Mouse (Mus musculus) hindbrain, postnatal 0 days (tissue): ENCODE data around the gene Phykpl. TPM values are rescaled to one million over a fixed set of nuclear protein-coding genes. Genes with fewer than 3 reads are reported as not detected.

Experiments used
- ATAC-seq: fragments of 200-750 bp; cut with Nextera tagmentation; 2 replicates; pipeline ENCODE4 v1.8.0; 2017; ENCODE audit warnings: mild to moderate bottlenecking, moderate TSS enrichment, moderate library complexity
- DNase-seq: peaks from one replicate; pipeline ENCODE4 v3.0.0-alpha.2; 2015; ENCODE audit warnings: low spot score
- H3K27ac ChIP-seq: fragments of 300-500 bp; sonication (generic); 2 replicates; pipeline ENCODE4 v1.5.1; 2014; ENCODE audit warnings: mild to moderate bottlenecking
- H3K27me3 ChIP-seq: fragments of 300-500 bp; sonication (generic); 2 replicates; pipeline ENCODE4 v1.6.1; 2014; ENCODE audit warnings: low read length, mixed read lengths; ENCODE audit not compliant: insufficient read depth
- H3K36me3 ChIP-seq: fragments of 300-500 bp; sonication (generic); 2 replicates; pipeline ENCODE4 v1.6.1; 2014; ENCODE audit warnings: low read length, mixed read lengths; ENCODE audit not compliant: insufficient read depth
- H3K4me1 ChIP-seq: fragments of 300-500 bp; sonication (generic); 2 replicates; pipeline ENCODE4 v1.6.1; 2014; ENCODE audit warnings: antibody characterized with exemption, low read length, mixed read lengths; ENCODE audit not compliant: insufficient read depth
- H3K4me2 ChIP-seq: fragments of 300-500 bp; sonication (generic); 2 replicates; pipeline ENCODE4 v1.6.1; 2014; ENCODE audit warnings: low read depth, mild to moderate bottlenecking, low read length, moderate library complexity, mixed read lengths
- H3K4me3 ChIP-seq: fragments of 300-500 bp; sonication (generic); 2 replicates; pipeline ENCODE4 v1.5.1; 2014; ENCODE audit warnings: low read length
- H3K9ac ChIP-seq: fragments of 300-500 bp; sonication (generic); replicated peaks from 2 replicates; pipeline ENCODE4 v1.6.1; 2014; ENCODE audit warnings: mild to moderate bottlenecking, low read length, moderate library complexity, mixed read lengths
- H3K9me3 ChIP-seq: fragments of 300-500 bp; sonication (generic); 2 replicates; pipeline ENCODE4 v1.6.1; 2016; ENCODE audit warnings: low read length, mixed read lengths
- CTCF ChIP-seq: IDR thresholded peaks from 2 replicates; pipeline ENCODE4 v1.5.1; 2016; ENCODE audit warnings: antibody characterized with exemption, control low read depth, low read depth
- WGBS: fragments of 180-500 bp; shearing (Covaris S2); extraction: QIAGEN DNeasy Blood & Tissue Kit; methylation state at CpG from one replicate; pipeline ENCODE4 v1.1.7; 2014; 5-methylcytosine and 5-hydroxymethylcytosine counted together
- polyA plus RNA-seq: library from polyadenylated mRNA; unstranded; fragments of >200 nt; fragmentation: Nextera tagmentation; extraction: Ambion mirVana; gene quantifications from 2 replicates; pipeline ENCODE4 v1.2.1, GENCODE M21; 2015
- total RNA-seq: library from RNA; depleted of rRNA; stranded (reverse); fragments of >200 nt; gene quantifications from 2 replicates; pipeline ENCODE4 v1.2.3, GENCODE M21; 2014

Phykpl gene
- total and polyA plus RNA-seq, 2 experiments from 2014 or later: 5.3 to 7.9 TPM

DNA sequence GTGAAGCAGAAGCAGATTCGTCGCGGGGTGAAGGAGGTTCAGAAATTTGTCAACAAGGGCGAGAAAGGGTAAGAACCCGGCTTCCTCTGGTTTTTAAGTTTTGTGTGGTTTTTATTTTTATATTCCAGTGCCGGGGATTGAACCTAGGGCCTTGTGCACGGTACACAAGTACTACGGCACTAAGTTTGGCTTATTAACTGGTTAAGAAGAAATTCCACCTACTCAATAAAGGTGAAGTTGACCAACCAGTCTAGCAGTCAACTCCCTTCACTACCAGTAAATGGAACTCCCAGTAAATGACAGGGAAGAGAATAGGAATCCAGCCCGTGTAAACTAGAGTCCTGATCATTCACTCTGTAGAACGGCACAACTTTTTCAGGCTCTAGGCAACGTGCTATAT lies 35.5 kb downstream of the Phykpl start:
- Histone ChIP-seq H3K4me3 (peak overlapping the region; percentile 80), H3K27me3 (no peaks in the 10 kb centered on the region), H3K4me1 (no peaks in the 10 kb centered on the region; the same call in 1 of the 2 replicates), H3K4me2 (peak overlapping the region; percentile 79), H3K27ac (peak overlapping the region; percentile 57; the same call in 1 of the 2 replicates), H3K36me3 (peaks cover 29% of the 10 kb centered on the region), H3K9ac (peak overlapping the region; percentile 61), H3K9me3 (no peaks in the 10 kb centered on the region)
- 3% methylated on average over 11 of the region's 11 CpGs for WGBS
- DNase-seq: no peak
- ATAC-seq: no peak
- TF ChIP-seq CTCF: no peak

DNA sequence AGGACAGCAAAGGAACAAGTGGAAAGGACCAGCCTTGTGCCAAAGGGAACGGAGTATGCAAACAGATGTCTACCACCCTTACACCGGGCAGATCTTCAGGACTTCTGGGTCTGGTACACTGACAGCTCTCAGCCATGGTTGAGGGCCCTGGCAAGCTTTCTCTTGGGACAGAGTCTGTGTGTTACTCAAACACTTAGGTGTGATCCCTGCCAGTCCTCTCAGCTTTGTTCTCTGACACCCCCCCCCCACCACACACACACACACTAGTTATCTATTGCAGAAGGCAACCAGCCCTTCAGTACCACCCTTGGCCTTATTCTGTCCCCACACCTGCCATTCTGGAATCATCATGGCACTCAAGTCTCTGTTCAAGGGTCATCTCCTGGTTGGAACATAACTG lies 37.2 kb downstream of the Phykpl start:
- no peak for DNase-seq
- no peaks in the 10 kb centered on the region for H3K27me3 ChIP-seq
- H3K4me1 ChIP-seq: no peaks in the 10 kb centered on the region; the same call in 1 of the 2 replicates
- H3K27ac ChIP-seq: no peak overlapping the region
- H3K9me3 ChIP-seq: no peaks in the 10 kb centered on the region
- no peak overlapping the region for H3K4me2 ChIP-seq
- no peak overlapping the region for H3K9ac ChIP-seq
- TF ChIP-seq CTCF: no peak
- no peak for ATAC-seq
- 94% methylated on average over 2 of the region's 2 CpGs for WGBS
- H3K36me3 ChIP-seq: peaks cover 42% of the 10 kb centered on the region
- H3K4me3 ChIP-seq: no peak overlapping the region

DNA sequence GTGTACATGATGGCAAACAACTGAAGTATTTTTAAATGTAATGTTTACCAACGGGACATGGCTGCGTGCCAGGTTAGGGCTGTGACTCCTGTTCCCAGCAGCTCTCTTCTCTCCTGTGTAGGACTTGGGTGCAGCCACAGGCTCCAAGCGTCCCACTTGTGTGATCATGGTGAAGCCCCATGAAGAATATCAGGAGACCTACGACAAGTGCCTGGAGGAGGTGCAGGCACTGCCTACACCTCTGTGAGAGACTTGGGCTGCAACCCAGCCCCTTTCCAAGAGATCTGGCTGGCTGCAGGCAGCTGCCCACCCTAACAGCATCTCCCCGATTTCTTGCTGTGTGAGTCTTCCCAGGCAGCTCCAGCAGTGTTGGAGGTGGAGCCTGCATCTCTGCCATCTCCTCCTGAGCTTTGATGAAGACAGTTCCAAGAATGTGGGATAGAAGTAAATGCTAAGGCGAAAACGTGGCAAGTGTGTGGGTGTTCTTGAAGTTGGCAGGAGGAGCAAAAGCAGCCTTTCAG lies 38.5 kb downstream of the Phykpl start:
- H3K27ac ChIP-seq: no peak overlapping the region
- 85% methylated on average over 7 of the region's 7 CpGs for WGBS
- H3K36me3 ChIP-seq: peaks cover 54% of the 10 kb centered on the region
- no peak for TF ChIP-seq CTCF
- H3K9me3 ChIP-seq: no peaks in the 10 kb centered on the region
- no peak overlapping the region for H3K9ac ChIP-seq
- H3K4me1 ChIP-seq: no peaks in the 10 kb centered on the region; the same call in 1 of the 2 replicates
- H3K4me2 ChIP-seq: no peak overlapping the region
- no peak overlapping the region for H3K4me3 ChIP-seq
- DNase-seq: no peak
- H3K27me3 ChIP-seq: no peaks in the 10 kb centered on the region
- no peak for ATAC-seq

DNA sequence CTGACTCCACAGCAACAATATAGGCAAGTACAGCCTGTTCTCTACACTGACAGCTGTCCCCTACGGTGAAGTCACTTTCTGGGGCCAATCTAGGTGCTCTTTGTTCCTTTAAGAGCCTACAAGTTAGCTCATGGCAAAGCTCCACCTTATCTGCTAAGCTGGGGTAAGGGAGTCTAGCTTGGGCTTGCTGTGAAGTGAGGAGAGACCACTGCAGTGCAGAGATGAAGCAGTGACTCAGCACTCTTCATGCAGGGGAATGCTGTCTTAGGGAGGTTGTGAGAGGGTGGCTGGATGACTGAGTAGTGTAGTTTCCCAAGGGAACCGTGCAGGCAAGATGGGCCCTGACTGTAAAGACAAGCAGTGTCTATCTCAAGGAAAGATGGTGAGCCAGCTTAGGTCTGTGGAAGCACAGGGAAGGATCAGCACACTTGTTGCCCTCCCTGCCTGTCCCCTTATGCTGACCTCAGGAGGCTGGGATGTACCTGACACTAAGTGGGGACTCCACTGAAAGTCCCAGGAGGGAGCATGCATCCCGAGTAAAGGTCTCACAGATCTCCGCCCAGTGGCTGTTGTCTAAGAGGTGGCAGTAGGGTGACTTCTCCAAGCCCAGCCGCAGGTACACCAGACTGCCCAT lies 40.7 kb downstream of the Phykpl start:
- H3K27ac ChIP-seq: no peak overlapping the region
- no peak overlapping the region for H3K9ac ChIP-seq
- no peak overlapping the region for H3K4me2 ChIP-seq
- no peak for DNase-seq
- no peak for ATAC-seq
- no peak overlapping the region for H3K4me3 ChIP-seq
- no peak for TF ChIP-seq CTCF
- WGBS: 86% methylated on average over 5 of the region's 5 CpGs
- peaks cover 59% of the 10 kb centered on the region for H3K36me3 ChIP-seq
- no peaks in the 10 kb centered on the region; the same call in 1 of the 2 replicates for H3K4me1 ChIP-seq
- no peaks in the 10 kb centered on the region for H3K9me3 ChIP-seq
- no peaks in the 10 kb centered on the region for H3K27me3 ChIP-seq

DNA sequence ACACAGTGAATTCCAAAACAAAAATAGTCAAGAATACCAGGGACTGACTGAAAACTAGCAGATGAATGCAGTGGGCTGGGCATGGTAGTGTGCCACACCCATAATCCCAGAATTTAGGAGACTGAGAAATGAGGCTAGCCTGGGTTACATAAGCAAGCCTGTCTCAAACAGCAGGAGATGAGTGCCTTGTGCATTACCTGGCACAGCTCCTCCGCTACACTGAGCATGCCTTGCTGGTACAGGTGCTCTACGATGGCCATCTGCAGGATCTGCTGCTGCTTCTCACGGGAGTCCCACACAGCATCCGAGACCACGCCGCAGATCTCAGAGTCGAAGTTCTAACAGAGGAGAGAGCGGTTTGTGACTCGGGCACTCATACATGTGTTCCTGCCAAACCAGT lies 42.9 kb downstream of the Phykpl start:
- WGBS: 92% methylated on average over 9 of the region's 9 CpGs
- ATAC-seq (no peak), DNase-seq (no peak)
- Histone ChIP-seq H3K36me3 (peaks cover 55% of the 10 kb centered on the region), H3K4me3 (no peak overlapping the region), H3K4me1 (no peaks in the 10 kb centered on the region), H3K9ac (no peak overlapping the region), H3K9me3 (no peaks in the 10 kb centered on the region), H3K27me3 (no peaks in the 10 kb centered on the region), H3K27ac (no peak overlapping the region), H3K4me2 (no peak overlapping the region)
- TF ChIP-seq CTCF: no peak

DNA sequence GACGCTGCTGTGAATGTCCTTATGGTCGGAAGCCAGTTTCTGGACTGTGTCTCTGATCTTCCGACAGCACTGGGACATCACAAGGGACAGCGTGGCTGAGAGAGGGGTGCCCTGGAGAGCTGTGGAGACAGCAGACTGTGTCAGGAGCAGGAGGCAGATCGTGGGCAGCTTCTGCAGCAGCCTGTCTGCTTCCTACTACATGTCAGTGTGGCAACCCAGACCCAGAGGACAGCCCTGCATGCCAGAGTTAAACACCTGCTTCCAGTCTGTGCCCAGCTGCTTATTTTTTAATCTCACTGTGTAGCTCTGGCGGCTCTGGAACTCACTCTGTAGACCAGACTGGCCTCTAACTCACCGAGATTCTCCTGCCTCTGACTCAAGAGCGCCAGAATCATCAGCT lies 43.4 kb downstream of the Phykpl start:
- ATAC-seq (no peak), DNase-seq (no peak)
- TF ChIP-seq CTCF: no peak
- no peaks in the 10 kb centered on the region for H3K27me3 ChIP-seq
- no peak overlapping the region for H3K9ac ChIP-seq
- H3K27ac ChIP-seq: no peak overlapping the region
- no peaks in the 10 kb centered on the region for H3K4me1 ChIP-seq
- no peak overlapping the region for H3K4me3 ChIP-seq
- 89% methylated on average over 8 of the region's 8 CpGs for WGBS
- peaks cover 50% of the 10 kb centered on the region for H3K36me3 ChIP-seq
- no peaks in the 10 kb centered on the region for H3K9me3 ChIP-seq
- no peak overlapping the region for H3K4me2 ChIP-seq

DNA sequence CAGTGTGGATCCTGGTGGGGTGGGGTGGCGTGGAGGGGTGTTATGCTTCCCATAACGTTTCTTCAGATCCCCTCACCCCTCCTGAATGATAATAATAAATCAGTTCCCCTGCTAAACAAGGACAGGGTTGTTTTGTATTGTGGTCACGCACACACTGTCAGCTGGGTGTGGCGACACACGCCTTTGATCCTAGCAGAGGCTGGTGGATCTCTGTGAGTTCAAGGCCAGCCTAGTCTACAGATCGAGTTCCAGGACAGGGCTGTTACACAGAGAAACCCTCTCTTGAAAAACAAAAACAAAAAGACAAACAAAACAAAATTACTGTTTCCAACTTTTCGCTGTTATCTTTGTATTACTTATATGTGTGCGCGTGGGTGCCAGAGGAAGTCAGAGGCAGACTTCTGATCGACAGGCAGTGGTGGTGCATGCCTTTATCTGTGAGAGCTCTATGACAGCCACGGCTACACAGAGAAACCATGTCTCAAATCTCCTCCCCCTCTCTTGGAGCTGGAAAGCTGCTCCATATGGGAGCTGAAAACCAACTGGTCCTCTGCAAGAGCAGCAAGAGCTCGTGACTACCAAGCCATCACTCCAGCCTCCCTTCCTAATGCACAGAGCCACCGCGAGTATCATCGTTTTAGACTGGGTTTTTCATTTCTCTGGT lies 45.2 kb downstream of the Phykpl start:
- H3K27ac ChIP-seq: no peak overlapping the region
- WGBS: 82% methylated on average over 15 of the region's 15 CpGs
- no peak for TF ChIP-seq CTCF
- no peak overlapping the region for H3K4me3 ChIP-seq
- no peak overlapping the region for H3K9ac ChIP-seq
- H3K4me2 ChIP-seq: no peak overlapping the region
- no peaks in the 10 kb centered on the region for H3K9me3 ChIP-seq
- ATAC-seq (no peak), DNase-seq (no peak)
- H3K27me3 ChIP-seq: no peaks in the 10 kb centered on the region
- peaks cover under 1% of the 10 kb centered on the region; the same call in 1 of the 2 replicates for H3K4me1 ChIP-seq
- H3K36me3 ChIP-seq: peaks cover 33% of the 10 kb centered on the region
